Mouse (Mus musculus): ENCODE data around the gene Cnnm3. TPM values are rescaled to one million over a fixed set of nuclear protein-coding genes. Genes with fewer than 3 reads are reported as not detected.
A peak's percentile ranks its signal among the peaks of the same experiment; 100 is the strongest.

The Cnnm3 gene
- polyA plus RNA-seq, 1 experiment from 2014 or later = 5.4 TPM

GRCm38 (mm10) chr1:36528351-36528750 lies 16.7 kb downstream of the Cnnm3 start:
- WGBS = 3% methylated on average over 1 of the region's 1 CpGs
- no peak overlapping the region for H3K4me2 ChIP-seq
- no peak for TF ChIP-seq CTCF (IDR thresholded peaks at IDR 0.05; ENCODE audit: low read depth)

GRCm38 (mm10) chr1:36529274-36529673 lies 17.6 kb downstream of the Cnnm3 start:
- H3K27ac ChIP-seq (ENCODE audit: low read depth) = no peak overlapping the region
- no peaks in the 10 kb centered on the region for H3K27me3 ChIP-seq (ENCODE audit: insufficient read depth, low read length)
- H3K4me3 ChIP-seq (ENCODE audit: low read depth, low read length) = no peak overlapping the region
- DNase-seq (no peak), ATAC-seq (ENCODE audit: insufficient read depth) (no peak)
- no peak overlapping the region for H3K4me2 ChIP-seq
- H3K9me3 ChIP-seq (ENCODE audit: low read depth, low read length) = no peaks in the 10 kb centered on the region
- TF ChIP-seq CTCF (IDR thresholded peaks at IDR 0.05; ENCODE audit: low read depth) = no peak
- H3K4me1 ChIP-seq (ENCODE audit: insufficient read depth) = no peaks in the 10 kb centered on the region
- WGBS = 88% methylated on average over 4 of the region's 4 CpGs
- peaks cover 36% of the 10 kb centered on the region for H3K36me3 ChIP-seq (ENCODE audit: insufficient read depth)
- no peak overlapping the region for H3K9ac ChIP-seq

More at GRCm38 (mm10) chr1:36528351-36528750, 16.7 kb downstream of the Cnnm3 start:
- H3K9me3 ChIP-seq (ENCODE audit: low read depth, low read length) = no peaks in the 10 kb centered on the region
- 0 out of 2 replicates have a peak overlapping the region, but pooled peaks have one; percentile 22 for H3K27ac ChIP-seq (ENCODE audit: low read depth)
- ATAC-seq (ENCODE audit: insufficient read depth) (peak; percentile 29; the same call in 1 of the 2 replicates), DNase-seq (peak; percentile 88)
- no peaks in the 10 kb centered on the region for H3K4me1 ChIP-seq (ENCODE audit: insufficient read depth)
- H3K36me3 ChIP-seq (ENCODE audit: insufficient read depth) = peaks cover 45% of the 10 kb centered on the region
- H3K9ac ChIP-seq = no peak overlapping the region
- no peaks in the 10 kb centered on the region for H3K27me3 ChIP-seq (ENCODE audit: insufficient read depth, low read length)
- H3K4me3 ChIP-seq (ENCODE audit: low read depth, low read length) = no peak overlapping the region

GRCm38 (mm10) chr1:36529875-36530274 lies 18.2 kb downstream of the Cnnm3 start:
- H3K9ac ChIP-seq = no peak overlapping the region
- DNase-seq = no peak
- H3K9me3 ChIP-seq (ENCODE audit: low read depth, low read length) = no peaks in the 10 kb centered on the region
- peaks cover 31% of the 10 kb centered on the region for H3K36me3 ChIP-seq (ENCODE audit: insufficient read depth)
- no peak overlapping the region for H3K27ac ChIP-seq (ENCODE audit: low read depth)
- ATAC-seq (ENCODE audit: insufficient read depth) = no peak
- H3K4me2 ChIP-seq = no peak overlapping the region
- TF ChIP-seq CTCF (IDR thresholded peaks at IDR 0.05; ENCODE audit: low read depth) = no peak
- H3K4me3 ChIP-seq (ENCODE audit: low read depth, low read length) = no peak overlapping the region
- 92% methylated on average over 4 of the region's 4 CpGs for WGBS
- no peaks in the 10 kb centered on the region for H3K27me3 ChIP-seq (ENCODE audit: insufficient read depth, low read length)
- no peaks in the 10 kb centered on the region for H3K4me1 ChIP-seq (ENCODE audit: insufficient read depth)

GRCm38 (mm10) chr1:36530485-36530884 lies 18.8 kb downstream of the Cnnm3 start:
- Histone ChIP-seq H3K9me3 (ENCODE audit: low read depth, low read length) (no peaks in the 10 kb centered on the region), H3K4me3 (ENCODE audit: low read depth, low read length) (no peak overlapping the region), H3K27ac (ENCODE audit: low read depth) (no peak overlapping the region), H3K9ac (no peak overlapping the region), H3K4me1 (ENCODE audit: insufficient read depth) (no peaks in the 10 kb centered on the region), H3K4me2 (no peak overlapping the region), H3K27me3 (ENCODE audit: insufficient read depth, low read length) (no peaks in the 10 kb centered on the region), H3K36me3 (ENCODE audit: insufficient read depth) (peaks cover 25% of the 10 kb centered on the region)
- 75% methylated on average over 8 of the region's 8 CpGs for WGBS
- DNase-seq (no peak), ATAC-seq (ENCODE audit: insufficient read depth) (no peak)
- TF ChIP-seq CTCF (IDR thresholded peaks at IDR 0.05; ENCODE audit: low read depth) = no peak

GRCm38 (mm10) chr1:36530962-36531361 lies 19.3 kb downstream of the Cnnm3 start:
- no peaks in the 10 kb centered on the region for H3K9me3 ChIP-seq (ENCODE audit: low read depth, low read length)
- 82% methylated on average over 7 of the region's 7 CpGs for WGBS
- DNase-seq = no peak
- H3K27ac ChIP-seq (ENCODE audit: low read depth) = no peak overlapping the region
- H3K9ac ChIP-seq = no peak overlapping the region
- no peaks in the 10 kb centered on the region for H3K27me3 ChIP-seq (ENCODE audit: insufficient read depth, low read length)
- H3K4me2 ChIP-seq = no peak overlapping the region
- H3K36me3 ChIP-seq (ENCODE audit: insufficient read depth) = peaks cover 20% of the 10 kb centered on the region; the same call in 1 of the 2 replicates
- no peak for ATAC-seq (ENCODE audit: insufficient read depth)
- no peak for TF ChIP-seq CTCF (IDR thresholded peaks at IDR 0.05; ENCODE audit: low read depth)
- no peaks in the 10 kb centered on the region for H3K4me1 ChIP-seq (ENCODE audit: insufficient read depth)
- no peak overlapping the region for H3K4me3 ChIP-seq (ENCODE audit: low read depth, low read length)

- DNase-seq (no peak), ATAC-seq (ENCODE audit: insufficient read depth) (no peak)
- H3K9me3 ChIP-seq (ENCODE audit: low read depth, low read length) = no peaks in the 10 kb centered on the region
- H3K9ac ChIP-seq = no peak overlapping the region
- 90% methylated on average over 12 of the region's 12 CpGs for WGBS
- no peak overlapping the region for H3K27ac ChIP-seq (ENCODE audit: low read depth)
- H3K4me1 ChIP-seq (ENCODE audit: insufficient read depth) = no peaks in the 10 kb centered on the region
- no peak overlapping the region for H3K4me3 ChIP-seq (ENCODE audit: low read depth, low read length)
- no peak overlapping the region for H3K4me2 ChIP-seq
- TF ChIP-seq CTCF (IDR thresholded peaks at IDR 0.05; ENCODE audit: low read depth) = no peak
- H3K27me3 ChIP-seq (ENCODE audit: insufficient read depth, low read length) = no peaks in the 10 kb centered on the region
- peaks cover 19% of the 10 kb centered on the region; the same call in 1 of the 2 replicates for H3K36me3 ChIP-seq (ENCODE audit: insufficient read depth)
Measured at GRCm38 (mm10) chr1:36531461-36531860, 19.8 kb downstream of the Cnnm3 start.

- Histone ChIP-seq H3K4me1 (ENCODE audit: insufficient read depth) (no peaks in the 10 kb centered on the region), H3K36me3 (ENCODE audit: insufficient read depth) (peaks cover 21% of the 10 kb centered on the region; the same call in 1 of the 2 replicates), H3K4me3 (ENCODE audit: low read depth, low read length) (no peak overlapping the region), H3K9ac (no peak overlapping the region), H3K9me3 (ENCODE audit: low read depth, low read length) (no peaks in the 10 kb centered on the region), H3K27ac (ENCODE audit: low read depth) (no peak overlapping the region), H3K4me2 (no peak overlapping the region), H3K27me3 (ENCODE audit: insufficient read depth, low read length) (no peaks in the 10 kb centered on the region)
- ATAC-seq (ENCODE audit: insufficient read depth) (no peak), DNase-seq (peak; percentile 34)
- 63% methylated on average over 6 of the region's 6 CpGs for WGBS
- no peak for TF ChIP-seq CTCF (IDR thresholded peaks at IDR 0.05; ENCODE audit: low read depth)
Measured at GRCm38 (mm10) chr1:36533546-36533945, 21.9 kb downstream of the Cnnm3 start.

All from lung, embryonic 14.5 days (tissue).